Mouse (Mus musculus): ENCODE measurements at regions not wholly inside any gene's neighbourhood (a gene's known extent, or its start where the extent isn't known, plus 50 kb on each side); places are given as distances from the start of the nearest gene placed in this dataset.

GRCm38 (mm10) chr5:91456924-91457323, 54.1 kb upstream of the Btc start:
- no peak for DNase-seq

- peak; percentile 2 to 6 for DNase-seq
Observed at GRCm38 (mm10) chr5:91464876-91465508, 52.4 kb upstream of the Parm1 start.

All from thymus, postnatal 36 days (tissue).